Mouse (Mus musculus) limb, embryonic 11.5 days (tissue): ENCODE data around the gene Ppm1a. TPM values are rescaled to one million over a fixed set of nuclear protein-coding genes. Genes with fewer than 3 reads are reported as not detected.

Experiments
- ATAC-seq: fragments of 200-750 bp; cut with Nextera tagmentation; 2 replicates; pipeline ENCODE4 v1.8.0; 2017; ENCODE audit warnings: low read depth; ENCODE audit not compliant: insufficient number of reproducible peaks, low FRiP score, low TSS enrichment
- DNase-seq: peaks from one replicate; pipeline ENCODE4 v3.0.0-alpha.2; 2015; ENCODE audit warnings: low spot score
- H3K27ac ChIP-seq: fragments of 300-500 bp; sonication (generic); replicated peaks from 2 replicates; pipeline ENCODE4 v1.5.1; 2014; ENCODE audit warnings: low read depth, mild to moderate bottlenecking, low read length
- H3K27me3 ChIP-seq: fragments of 300-500 bp; sonication (generic); 2 replicates; pipeline ENCODE4 v1.6.1; 2014; ENCODE audit warnings: mild to moderate bottlenecking, low read length, mixed read lengths; ENCODE audit not compliant: control insufficient read depth, insufficient read depth
- H3K36me3 ChIP-seq: fragments of 300-500 bp; sonication (generic); 2 replicates; pipeline ENCODE4 v1.6.1; 2014; ENCODE audit warnings: mild to moderate bottlenecking, low read length, moderate library complexity, mixed read lengths; ENCODE audit not compliant: control insufficient read depth, insufficient read depth
- H3K4me1 ChIP-seq: fragments of 300-500 bp; sonication (generic); 2 replicates; pipeline ENCODE4 v1.6.1; 2014; ENCODE audit warnings: low read length, mixed read lengths; ENCODE audit not compliant: control insufficient read depth, insufficient read depth
- H3K4me2 ChIP-seq: fragments of 300-500 bp; sonication (generic); 2 replicates; pipeline ENCODE4 v1.6.1; 2014; ENCODE audit warnings: low read depth, mild to moderate bottlenecking, moderate library complexity; ENCODE audit not compliant: severe bottlenecking
- H3K4me3 ChIP-seq: fragments of 300-500 bp; sonication (generic); 2 replicates; pipeline ENCODE4 v1.5.1; 2014; ENCODE audit warnings: low read depth, low read length
- H3K9ac ChIP-seq: fragments of 300-500 bp; sonication (generic); 2 replicates; pipeline ENCODE4 v1.6.1; 2014; ENCODE audit warnings: mild to moderate bottlenecking, low read length
- H3K9me3 ChIP-seq: fragments of 300-500 bp; sonication (generic); 2 replicates; pipeline ENCODE4 v1.6.1; 2016; ENCODE audit warnings: low read length; ENCODE audit not compliant: control insufficient read depth
- WGBS: fragments of 180-500 bp; shearing (Covaris S2); extraction: QIAGEN DNeasy Blood & Tissue Kit; methylation state at CpG from one replicate; pipeline ENCODE4 v1.1.7; 2014; 5-methylcytosine and 5-hydroxymethylcytosine counted together
- polyA plus RNA-seq: library from polyadenylated mRNA; unstranded; fragments of >200 nt; fragmentation: Nextera tagmentation; extraction: Ambion mirVana; gene quantifications from 2 replicates; pipeline ENCODE4 v1.2.1, GENCODE M21; 2014

The Ppm1a gene
- polyA plus RNA-seq, 1 experiment from 2014 or later: 69.1 TPM

GRCm38 (mm10) chr12:72835518-72836015 is 78.3 kb downstream of the Ppm1a start:
- H3K4me1 ChIP-seq: no peaks in the 10 kb centered on the region
- no peak overlapping the region for H3K9ac ChIP-seq
- no peak overlapping the region for H3K27ac ChIP-seq
- ATAC-seq (no peak), DNase-seq (no peak)
- H3K36me3 ChIP-seq: no peaks in the 10 kb centered on the region
- no peak overlapping the region for H3K4me3 ChIP-seq
- no peaks in the 10 kb centered on the region for H3K9me3 ChIP-seq
- peaks cover 18% of the 10 kb centered on the region for H3K27me3 ChIP-seq
- no peak overlapping the region for H3K4me2 ChIP-seq
- 81% methylated on average over 8 of the region's 8 CpGs for WGBS

GRCm38 (mm10) chr12:72837302-72837701 is 80.0 kb downstream of the Ppm1a start:
- H3K36me3 ChIP-seq: no peaks in the 10 kb centered on the region
- H3K27me3 ChIP-seq: peaks cover 8% of the 10 kb centered on the region
- ATAC-seq (no peak), DNase-seq (no peak)
- H3K9me3 ChIP-seq: no peaks in the 10 kb centered on the region; the same call in 1 of the 2 replicates
- H3K4me1 ChIP-seq: no peaks in the 10 kb centered on the region
- H3K4me3 ChIP-seq: no peak overlapping the region
- no peak overlapping the region for H3K4me2 ChIP-seq
- no peak overlapping the region for H3K27ac ChIP-seq
- 73% methylated on average over 4 of the region's 4 CpGs for WGBS
- H3K9ac ChIP-seq: no peak overlapping the region

- H3K27ac ChIP-seq: no peak overlapping the region
- ATAC-seq (no peak), DNase-seq (no peak)
- H3K36me3 ChIP-seq: no peaks in the 10 kb centered on the region
- no peak overlapping the region for H3K4me3 ChIP-seq
- H3K27me3 ChIP-seq: no peaks in the 10 kb centered on the region
- no peaks in the 10 kb centered on the region; the same call in 1 of the 2 replicates for H3K9me3 ChIP-seq
- WGBS: 84% methylated on average over 1 of the region's 1 CpGs
- 0 out of 2 replicates have a peak, but pooled peaks cover 2% of the 10 kb centered on the region for H3K4me1 ChIP-seq
- H3K9ac ChIP-seq: no peak overlapping the region
- no peak overlapping the region for H3K4me2 ChIP-seq
These were observed 84.2 kb downstream of the Ppm1a start for GRCm38 (mm10) chr12:72841500-72841899.

DNA sequence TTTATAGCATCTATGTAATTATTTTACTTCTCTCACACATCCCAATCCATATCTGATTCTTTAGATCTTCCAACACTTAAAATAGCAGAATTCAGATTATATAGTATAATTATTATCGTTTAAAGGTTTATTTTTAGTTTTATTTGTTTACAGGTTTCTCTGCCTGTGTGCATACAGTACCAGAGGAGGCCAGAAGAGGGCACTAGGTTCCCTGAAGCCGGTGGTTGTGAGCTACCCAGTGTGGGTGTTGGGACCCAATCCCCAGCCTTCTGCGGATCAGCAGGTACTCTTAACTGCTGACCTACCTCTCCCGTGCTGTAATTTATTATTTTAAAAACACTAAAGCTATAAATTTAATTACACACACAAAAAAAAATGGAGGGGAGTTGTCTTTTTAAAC is 85.9 kb downstream of the Ppm1a start:
- Histone ChIP-seq H3K4me1 (0 out of 2 replicates have a peak, but pooled peaks cover 2% of the 10 kb centered on the region), H3K27me3 (peaks cover 3% of the 10 kb centered on the region), H3K36me3 (no peaks in the 10 kb centered on the region), H3K4me2 (no peak overlapping the region), H3K27ac (no peak overlapping the region), H3K9ac (no peak overlapping the region), H3K9me3 (no peaks in the 10 kb centered on the region; the same call in 1 of the 2 replicates), H3K4me3 (no peak overlapping the region)
- WGBS: 93% methylated on average over 4 of the region's 4 CpGs
- no peak for DNase-seq
- no peak for ATAC-seq

DNA sequence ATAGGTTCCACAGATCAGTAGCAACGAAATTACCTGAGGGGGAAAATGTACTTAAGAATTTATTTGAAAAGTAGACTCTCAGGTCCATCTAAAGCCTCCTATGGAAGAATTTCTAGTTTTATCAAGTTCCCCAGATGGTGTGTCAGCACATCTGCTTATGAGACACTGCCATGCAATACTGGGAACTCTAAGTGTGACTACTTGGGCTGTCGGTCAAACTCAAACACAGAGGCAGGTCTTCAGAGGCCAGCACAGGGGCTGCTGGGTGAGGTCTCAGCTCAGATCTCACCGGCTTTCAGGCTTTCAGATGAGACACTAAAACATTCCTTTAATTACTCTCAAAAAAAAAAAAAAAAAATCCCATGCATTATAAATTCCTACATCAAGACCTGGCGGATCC is 86.3 kb downstream of the Ppm1a start:
- 87% methylated on average over 4 of the region's 4 CpGs for WGBS
- Histone ChIP-seq H3K27me3 (peaks cover 3% of the 10 kb centered on the region), H3K4me3 (no peak overlapping the region), H3K9ac (no peak overlapping the region), H3K4me1 (0 out of 2 replicates have a peak, but pooled peaks cover 2% of the 10 kb centered on the region), H3K9me3 (no peaks in the 10 kb centered on the region; the same call in 1 of the 2 replicates), H3K4me2 (peak overlapping the region; percentile 33; the same call in 1 of the 2 replicates), H3K36me3 (no peaks in the 10 kb centered on the region), H3K27ac (peak overlapping the region; percentile 48; the same call in 1 of the 2 replicates)
- ATAC-seq (no peak), DNase-seq (no peak)

- ATAC-seq (peak; percentile 86), DNase-seq (peak; percentile 76)
- H3K9me3 ChIP-seq: no peaks in the 10 kb centered on the region; the same call in 1 of the 2 replicates
- peak overlapping the region; percentile 48; the same call in 1 of the 2 replicates for H3K27ac ChIP-seq
- H3K4me1 ChIP-seq: 0 out of 2 replicates have a peak, but pooled peaks cover 2% of the 10 kb centered on the region
- peak overlapping the region; percentile 56 for H3K9ac ChIP-seq
- H3K27me3 ChIP-seq: peaks cover 3% of the 10 kb centered on the region
- 18% methylated on average over 12 of the region's 12 CpGs for WGBS
- H3K4me2 ChIP-seq: peak overlapping the region; percentile 33; the same call in 1 of the 2 replicates
- H3K4me3 ChIP-seq: no peak overlapping the region; the same call in 1 of the 2 replicates
- no peaks in the 10 kb centered on the region for H3K36me3 ChIP-seq
These were observed 86.8 kb downstream of the Ppm1a start for GRCm38 (mm10) chr12:72843973-72844620.

GRCm38 (mm10) chr12:72845946-72846345 is 88.7 kb downstream of the Ppm1a start:
- Histone ChIP-seq H3K27me3 (peaks cover 3% of the 10 kb centered on the region), H3K27ac (no peak overlapping the region)
- no peak for ATAC-seq

GRCm38 (mm10) chr12:72847725-72848124 is 90.5 kb downstream of the Ppm1a start:
- Histone ChIP-seq H3K9ac (no peak overlapping the region), H3K27me3 (peaks cover 3% of the 10 kb centered on the region), H3K4me2 (no peak overlapping the region), H3K9me3 (no peaks in the 10 kb centered on the region), H3K27ac (no peak overlapping the region), H3K4me3 (no peak overlapping the region), H3K4me1 (0 out of 2 replicates have a peak, but pooled peaks cover 2% of the 10 kb centered on the region), H3K36me3 (no peaks in the 10 kb centered on the region)
- peak; percentile 69 for DNase-seq
- WGBS: 26% methylated on average over 7 of the region's 7 CpGs
- ATAC-seq: no peak

More at GRCm38 (mm10) chr12:72845946-72846345, 88.7 kb downstream of the Ppm1a start:
- no peaks in the 10 kb centered on the region; the same call in 1 of the 2 replicates for H3K9me3 ChIP-seq
- 26% methylated on average over 10 of the region's 10 CpGs for WGBS
- H3K36me3 ChIP-seq: no peaks in the 10 kb centered on the region
- H3K4me2 ChIP-seq: no peak overlapping the region
- no peak overlapping the region for H3K9ac ChIP-seq
- H3K4me3 ChIP-seq: no peak overlapping the region
- DNase-seq: no peak
- 0 out of 2 replicates have a peak, but pooled peaks cover 2% of the 10 kb centered on the region for H3K4me1 ChIP-seq
